Mouse (Mus musculus) erythroblast, embryonic 14.5 days (primary cell): Measurements from ENCODE around the gene Crisp1.

Experiments
- GATA1 ChIP-seq: IDR thresholded peaks from 2 replicates; pipeline ENCODE4 v1.6.1; 2012; ENCODE audit warnings: low read length, inconsistent platforms, mixed read lengths
- TAL1 ChIP-seq: IDR thresholded peaks from 3 replicates; pipeline ENCODE4 v1.6.1; 2012; ENCODE audit warnings: low read length, inconsistent platforms, mixed read lengths

DNA sequence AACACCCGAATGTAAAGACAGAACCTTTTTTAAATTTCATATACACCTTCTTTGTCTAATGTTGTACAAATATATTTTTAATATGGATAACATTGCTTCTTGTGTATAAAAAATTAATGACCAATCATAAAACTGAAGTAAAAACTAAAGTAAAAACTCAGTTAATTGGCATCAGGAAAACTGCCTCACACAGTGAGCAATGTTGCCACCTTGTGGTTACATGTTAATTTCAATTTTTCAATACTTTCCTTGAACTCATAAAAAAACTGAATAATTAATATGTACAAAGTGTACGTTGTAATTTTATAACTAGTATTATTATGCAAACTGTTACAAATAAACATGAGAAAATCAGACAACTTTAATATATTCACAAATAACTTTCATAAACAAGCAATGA is 33.6 kb downstream of the Crisp1 start:
- TF ChIP-seq TAL1: no peak
- no peak for TF ChIP-seq GATA1
